Mouse (Mus musculus) lung, adult 2 months (tissue): ENCODE data around the gene Ppp1r1b. TPM values are rescaled to one million over a fixed set of nuclear protein-coding genes. Genes with fewer than 3 reads are reported as not detected.
"Not testable (repeated sequence)": the region's sequence is repeated elsewhere in the genome, so short reads cannot be mapped to it uniquely, and the experiment has no call there.

Experiments used
- DNase-seq: peaks from one replicate; pipeline ENCODE4 v3.0.0; 2022
- H3K4me1 ChIP-seq: fragments of 200-500 bp; 2 replicates; pipeline ENCODE4 v1.6.1; 2011; ENCODE audit warnings: low read length; ENCODE audit not compliant: control insufficient read depth, insufficient read depth
- H3K4me3 ChIP-seq: fragments of 200-500 bp; replicated peaks from 2 replicates; pipeline ENCODE3; 2011; ENCODE audit warnings: low read depth, mild to moderate bottlenecking, control low read depth, low read length; ENCODE audit errors: extremely low read depth
- CTCF ChIP-seq: fragments of 200-500 bp; IDR thresholded peaks from 2 replicates; pipeline ENCODE4 v1.5.1; 2011; ENCODE audit warnings: mild to moderate bottlenecking, low read length, control low read depth; ENCODE audit not compliant: insufficient read depth
- POLR2A ChIP-seq: fragments of 200-500 bp; IDR thresholded peaks from 2 replicates; pipeline ENCODE4 v1.6.1; 2011; ENCODE audit warnings: low read depth, mild to moderate bottlenecking, control low read depth, low read length, borderline replicate concordance; ENCODE audit errors: extremely low read depth
- WGBS: fragments of 180-500 bp; shearing (Covaris S2); methylation state at CpG from one replicate; pipeline ENCODE4 v1.1.7; 2018; 5-methylcytosine and 5-hydroxymethylcytosine counted together
- polyA plus RNA-seq: library from polyadenylated mRNA; depleted of rRNA; stranded (reverse); fragments of >200 nt; gene quantifications from 2 replicates; pipeline ENCODE4 v1.2.3, GENCODE M21; 2012

Gene Ppp1r1b
- polyA plus RNA-seq, 1 experiment, result 20.0 TPM

DNA sequence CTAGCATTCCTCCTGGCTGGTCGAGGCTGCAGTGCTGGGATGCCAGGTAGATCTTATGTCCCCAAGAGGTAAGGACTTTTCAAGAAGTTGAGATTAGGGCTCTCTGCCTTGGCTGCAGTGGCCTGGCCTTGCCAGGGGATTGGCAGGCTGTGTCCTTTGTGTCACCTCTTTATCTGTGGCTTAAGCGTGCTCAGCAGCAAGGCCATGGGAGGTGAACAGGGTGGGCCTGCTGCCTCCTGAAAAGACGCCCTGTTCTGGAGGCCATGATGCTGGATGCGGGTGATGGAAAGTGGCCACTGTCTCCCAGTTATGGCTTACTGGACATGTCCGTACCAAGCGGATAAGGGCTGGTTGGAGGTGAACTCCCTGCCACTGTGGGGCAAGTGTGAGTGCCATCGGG lies 31.2 kb downstream of the Ppp1r1b start:
- TF ChIP-seq POLR2A, result no peak
- no peak for TF ChIP-seq CTCF
- peaks cover 3% of the 10 kb centered on the region; the same call in 1 of the 2 replicates for H3K4me1 ChIP-seq
- WGBS, result 76% methylated on average over 7 of the region's 7 CpGs
- no peak for DNase-seq
- H3K4me3 ChIP-seq, result no peak overlapping the region

DNA sequence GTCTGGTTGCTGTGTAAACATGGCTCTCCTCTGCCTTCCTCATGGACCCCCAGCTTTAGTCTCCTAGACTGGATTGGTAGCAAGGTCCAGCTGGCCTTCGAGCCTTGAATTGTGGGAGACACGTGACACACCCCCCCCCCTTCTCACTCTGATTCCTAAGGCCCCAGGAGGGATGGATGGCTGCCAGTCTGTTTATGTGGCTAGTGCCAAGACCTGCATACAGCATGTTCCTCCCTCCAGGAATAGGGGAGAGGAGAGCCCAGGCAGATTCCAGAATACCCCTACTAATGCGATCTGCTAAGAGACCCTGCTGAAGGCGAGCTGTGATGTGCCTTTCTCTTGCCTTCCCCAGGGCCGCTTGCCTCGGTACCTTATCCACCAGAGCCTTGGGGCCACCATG lies 31.9 kb downstream of the Ppp1r1b start:
- Histone ChIP-seq H3K4me3 (no peak overlapping the region), H3K4me1 (peaks cover 3% of the 10 kb centered on the region; the same call in 1 of the 2 replicates)
- DNase-seq, result no peak
- 66% methylated on average over 6 of the region's 6 CpGs for WGBS
- TF ChIP-seq POLR2A (no peak), CTCF (no peak)

DNA sequence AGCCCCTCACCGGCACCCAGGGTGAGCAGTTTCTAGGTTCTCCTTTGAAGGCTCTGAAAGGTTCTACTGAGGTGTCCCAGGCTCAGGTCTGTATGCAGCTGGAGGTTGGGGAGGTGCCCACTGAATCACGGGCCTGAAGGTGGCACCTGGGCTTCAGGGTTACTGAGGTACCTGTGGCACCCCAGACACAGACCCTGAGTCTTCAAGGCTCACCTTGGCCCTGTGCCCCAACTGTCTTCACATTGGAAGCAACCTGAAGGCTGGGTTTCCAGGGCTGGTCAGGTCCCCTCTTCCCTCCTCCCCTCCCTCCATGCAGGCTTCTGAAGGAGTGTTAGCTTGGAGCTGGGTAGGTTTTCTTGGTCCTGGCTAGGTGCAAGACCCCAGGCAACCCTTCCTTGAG lies 33.4 kb downstream of the Ppp1r1b start:
- 88% methylated on average over 2 of the region's 2 CpGs for WGBS
- no peak for DNase-seq
- Histone ChIP-seq H3K4me1 (peaks cover 3% of the 10 kb centered on the region; the same call in 1 of the 2 replicates), H3K4me3 (no peak overlapping the region)
- TF ChIP-seq CTCF, result no peak
- TF ChIP-seq POLR2A, result no peak

DNA sequence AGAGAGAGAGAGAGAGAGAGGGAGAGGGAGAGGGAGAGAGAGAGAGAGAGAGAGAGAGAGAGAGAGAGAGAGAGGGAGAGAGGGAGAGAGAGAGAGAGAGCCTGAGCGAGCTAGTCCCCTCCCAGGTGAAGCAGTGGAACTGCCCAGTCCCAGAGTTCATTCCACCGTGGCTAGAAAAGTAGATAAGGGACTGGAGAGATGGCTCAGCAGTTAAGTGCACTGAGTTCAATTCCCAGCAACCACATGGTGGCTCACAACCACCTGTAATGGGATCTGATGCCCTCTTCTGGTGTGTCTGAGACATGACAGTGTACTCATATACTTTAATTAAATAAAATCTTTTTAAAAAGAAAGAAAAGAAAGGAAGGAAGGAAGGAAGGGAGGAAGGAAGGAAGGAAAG lies 34.2 kb downstream of the Ppp1r1b start:
- not testable (repeated sequence) for H3K4me1 ChIP-seq, H3K4me3 ChIP-seq, DNase-seq
- WGBS, result 45% methylated on average over 2 of the region's 2 CpGs

DNA sequence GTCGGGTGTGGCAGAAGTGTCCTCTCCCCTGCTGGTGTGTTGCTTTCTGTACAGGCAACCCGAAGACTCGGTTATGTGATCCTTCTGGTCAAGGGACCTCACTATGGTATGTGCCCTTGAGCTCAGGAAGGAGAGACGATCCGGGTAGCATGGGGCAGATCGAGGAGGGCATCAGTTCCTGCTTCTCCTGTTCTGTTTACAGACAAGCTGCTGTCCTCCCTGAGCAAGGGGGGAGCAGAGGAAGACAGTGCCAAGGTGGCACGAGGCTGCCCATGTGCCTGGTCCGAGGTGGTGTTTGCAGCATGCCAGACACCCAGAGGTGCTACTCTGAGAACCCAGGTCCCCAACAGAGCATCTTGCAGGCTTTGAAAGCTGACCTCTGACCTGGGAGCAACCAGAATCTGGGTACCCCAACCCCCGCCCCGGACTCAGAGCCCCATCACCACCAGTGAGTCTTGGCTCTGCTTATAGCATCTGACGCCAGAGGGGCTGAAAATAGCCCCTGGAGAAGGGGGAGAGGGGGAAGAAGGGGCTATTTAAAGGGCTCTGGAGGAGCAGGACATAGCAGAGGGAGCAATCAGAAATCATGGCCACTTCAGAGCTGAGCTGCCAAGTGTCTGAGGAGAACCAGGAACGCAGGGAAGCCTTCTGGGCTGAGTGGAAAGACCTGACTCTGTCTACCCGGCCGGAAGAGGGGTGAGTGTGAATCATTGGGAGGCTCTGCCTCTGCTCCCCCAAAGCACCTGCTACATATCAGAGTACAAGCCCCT lies 35.2 kb downstream of the Ppp1r1b start, which contains the start of gene Tcap:
Gene Tcap, plus strand, starts transcription at position 551 of the 770 bp plus-strand sequence.
- no peak within 1 kb of the TSS for H3K4me3 ChIP-seq
- peaks cover 3% of the 10 kb centered on the region; the same call in 1 of the 2 replicates for H3K4me1 ChIP-seq
- TF ChIP-seq POLR2A (0 out of 2 replicates have a peak, but pooled peaks have one; percentile 24), CTCF (no peak)
- no peak for DNase-seq
- WGBS, result 57% methylated on average over 14 of the region's 14 CpGs

DNA sequence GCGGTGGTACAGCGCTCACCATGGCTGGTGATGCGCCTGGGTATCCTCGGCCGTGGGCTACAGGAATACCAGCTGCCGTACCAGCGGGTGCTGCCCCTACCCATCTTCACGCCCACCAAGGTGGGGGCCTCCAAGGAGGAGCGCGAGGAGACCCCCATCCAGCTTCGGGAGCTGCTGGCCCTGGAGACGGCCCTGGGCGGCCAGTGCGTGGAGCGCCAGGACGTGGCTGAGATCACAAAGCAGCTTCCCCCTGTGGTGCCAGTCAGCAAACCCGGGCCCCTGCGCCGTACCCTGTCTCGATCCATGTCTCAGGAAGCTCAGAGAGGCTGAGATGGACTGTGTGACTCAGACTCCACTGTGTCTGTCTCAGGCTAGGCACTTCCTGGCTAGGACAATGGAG lies 36.0 kb downstream of the Ppp1r1b start:
- WGBS, result 81% methylated on average over 20 of the region's 20 CpGs
- no peak for DNase-seq
- H3K4me3 ChIP-seq, result no peak overlapping the region
- TF ChIP-seq POLR2A (no peak), CTCF (no peak)
- H3K4me1 ChIP-seq, result peaks cover 3% of the 10 kb centered on the region; the same call in 1 of the 2 replicates

DNA sequence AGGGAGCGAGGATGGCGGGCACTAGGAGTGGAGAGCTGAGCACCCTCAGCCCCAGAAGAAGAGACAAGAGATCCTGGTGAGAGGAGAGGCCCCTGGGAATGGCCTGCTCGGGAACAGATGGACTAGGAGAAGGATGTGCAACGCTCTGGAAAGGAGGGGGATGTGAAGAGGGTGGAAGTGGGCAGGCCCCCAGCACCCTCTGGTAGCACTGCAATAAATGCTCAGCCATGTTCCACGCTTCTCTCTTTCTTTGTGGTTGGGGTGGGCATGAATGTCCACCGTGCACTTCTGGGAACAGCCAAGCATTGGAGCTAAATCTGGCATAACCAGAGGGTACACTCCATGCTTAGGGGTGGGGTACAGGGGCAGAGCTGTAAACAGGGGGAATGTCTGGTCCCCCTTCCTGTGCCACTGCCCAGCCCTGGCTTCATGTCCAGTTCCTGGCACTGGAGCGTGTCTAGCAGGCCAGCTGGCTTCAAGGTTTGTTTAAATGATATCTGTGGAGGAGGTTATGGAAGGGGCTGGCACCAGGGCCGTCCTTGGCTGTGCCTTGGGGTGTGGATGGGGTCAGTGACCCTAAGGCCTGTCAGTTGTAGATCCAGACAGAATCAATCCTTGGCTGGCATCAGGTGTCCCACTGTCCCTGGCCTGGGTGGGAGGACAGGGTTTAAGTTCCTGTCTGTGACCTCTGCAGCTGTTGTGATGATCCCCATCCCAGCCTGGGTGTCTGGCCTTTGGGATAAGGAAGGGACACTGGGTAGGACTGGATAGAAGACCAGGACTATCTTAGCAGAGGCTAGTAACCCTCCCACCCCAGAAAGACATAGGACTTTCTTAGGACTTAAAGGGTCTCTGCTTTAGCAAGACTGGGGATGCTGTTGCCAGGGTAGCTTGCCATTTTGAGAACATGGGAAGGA lies 36.8 kb downstream of the Ppp1r1b start:
- DNase-seq, result no peak
- Histone ChIP-seq H3K4me1 (peaks cover 3% of the 10 kb centered on the region; the same call in 1 of the 2 replicates), H3K4me3 (no peak overlapping the region)
- TF ChIP-seq POLR2A, result no peak
- TF ChIP-seq CTCF, result no peak
- WGBS, result 59% methylated on average over 8 of the region's 8 CpGs

DNA sequence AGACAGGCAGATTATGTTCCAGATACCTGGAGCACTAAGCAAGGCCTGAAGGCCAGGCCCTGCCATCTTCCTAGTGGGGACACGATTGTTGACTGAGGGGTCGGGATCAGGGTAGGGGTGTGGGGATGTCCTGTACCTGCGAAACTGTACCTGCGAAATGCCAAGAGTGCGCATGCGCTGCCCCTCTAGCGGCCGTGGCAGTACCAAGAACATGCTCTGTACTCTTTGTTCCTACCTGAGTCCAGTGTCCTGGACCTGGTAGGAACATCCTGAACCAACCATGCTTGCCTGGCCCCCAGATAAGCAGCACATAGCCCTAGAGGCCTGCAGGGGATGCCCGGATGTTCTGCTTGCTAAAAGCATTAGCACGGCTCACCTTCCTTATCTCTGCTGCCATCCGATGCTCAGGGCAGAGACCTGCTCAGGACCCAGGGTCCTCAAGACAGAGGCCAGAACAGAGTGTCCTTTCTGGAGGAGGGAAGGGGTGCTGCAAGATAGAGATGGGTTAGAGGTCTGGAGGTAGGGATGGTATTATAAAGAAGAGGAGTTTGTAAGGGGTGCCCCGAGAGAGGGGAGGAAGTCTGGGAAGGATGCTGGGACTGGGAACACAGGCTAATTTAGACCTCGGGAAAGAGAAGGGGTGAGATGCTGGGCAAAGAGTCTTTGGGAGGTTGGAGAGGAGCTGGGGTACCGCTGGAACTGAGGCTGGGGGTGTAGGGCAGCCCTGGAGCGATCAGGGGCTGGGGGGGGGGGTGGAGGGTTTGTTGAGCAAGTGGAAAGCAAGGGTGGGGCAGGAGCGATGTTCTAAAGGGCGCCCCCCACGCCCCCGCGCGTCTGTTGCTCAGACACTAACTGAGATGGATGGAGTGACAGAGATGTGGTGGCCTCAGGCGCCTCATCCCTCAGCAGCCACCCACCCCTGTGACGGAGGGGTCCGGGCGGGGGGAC lies 37.7 kb downstream of the Ppp1r1b start, which contains the start of gene Pnmt:
Gene Pnmt, plus strand, starts transcription at position 813 of the 948 bp plus-strand sequence.
- 49% methylated on average over 25 of the region's 25 CpGs for WGBS
- Histone ChIP-seq H3K4me3 (no peak within 1 kb of the TSS), H3K4me1 (peaks cover 3% of the 10 kb centered on the region; the same call in 1 of the 2 replicates)
- no peak for TF ChIP-seq POLR2A
- TF ChIP-seq CTCF, result no peak
- no peak for DNase-seq

DNA sequence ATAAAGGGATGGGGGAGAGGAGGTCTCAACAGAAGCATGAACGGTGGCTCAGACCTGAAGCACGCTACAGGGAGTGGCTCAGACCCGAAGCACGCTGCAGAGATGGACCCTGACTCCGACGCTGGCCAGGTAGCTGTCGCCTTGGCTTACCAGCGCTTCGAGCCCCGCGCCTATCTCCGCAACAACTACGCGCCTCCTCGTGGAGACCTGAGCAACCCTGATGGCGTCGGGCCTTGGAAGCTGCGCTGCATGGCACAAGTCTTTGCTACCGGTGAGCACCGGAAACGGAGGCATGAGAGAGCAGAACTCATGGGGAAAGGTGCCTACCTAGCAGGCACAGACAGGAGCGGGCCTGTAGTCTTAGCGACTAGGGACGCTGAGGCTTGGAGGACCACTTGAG lies 38.4 kb downstream of the Ppp1r1b start:
- 15% methylated on average over 24 of the region's 24 CpGs for WGBS
- H3K4me3 ChIP-seq, result no peak overlapping the region
- peaks cover 3% of the 10 kb centered on the region; the same call in 1 of the 2 replicates for H3K4me1 ChIP-seq
- TF ChIP-seq CTCF (no peak), POLR2A (no peak)
- DNase-seq, result no peak
